Mouse (Mus musculus) C2C12 (cell line): Measurements from ENCODE around the gene Efl1.

Experiments used
- CEBPB ChIP-seq: IDR thresholded peaks from one replicate; pipeline ENCODE4 v1.6.1; 2011; ENCODE audit warnings: low read depth, mild to moderate bottlenecking, control low read depth, moderate library complexity
- CTCF ChIP-seq: IDR thresholded peaks from one replicate; pipeline ENCODE4 v1.5.1; 2011; ENCODE audit not compliant: control insufficient read depth, insufficient read depth, insufficient read length
- FOSL1 ChIP-seq: IDR thresholded peaks from one replicate; pipeline ENCODE4 v1.8.0; 2011; ENCODE audit warnings: mild to moderate bottlenecking, low read length; ENCODE audit not compliant: poor library complexity, insufficient read depth, severe bottlenecking
- MAX ChIP-seq: IDR thresholded peaks from one replicate; pipeline ENCODE4 v1.6.1; 2011; ENCODE audit warnings: mild to moderate bottlenecking, control low read depth
- MYOD1 ChIP-seq: IDR thresholded peaks from one replicate; pipeline ENCODE4 v1.6.1; 2011; ENCODE audit warnings: low read depth; ENCODE audit not compliant: control insufficient read depth, insufficient read length
- MYOG ChIP-seq: IDR thresholded peaks from one replicate; pipeline ENCODE4 v1.6.1; 2011; ENCODE audit not compliant: control insufficient read depth, insufficient read length; ENCODE audit errors: extremely low read depth
- USF1 ChIP-seq: IDR thresholded peaks from one replicate; pipeline ENCODE4 v1.6.1; 2011; ENCODE audit warnings: low read depth, mild to moderate bottlenecking, control low read depth, moderate library complexity

DNA sequence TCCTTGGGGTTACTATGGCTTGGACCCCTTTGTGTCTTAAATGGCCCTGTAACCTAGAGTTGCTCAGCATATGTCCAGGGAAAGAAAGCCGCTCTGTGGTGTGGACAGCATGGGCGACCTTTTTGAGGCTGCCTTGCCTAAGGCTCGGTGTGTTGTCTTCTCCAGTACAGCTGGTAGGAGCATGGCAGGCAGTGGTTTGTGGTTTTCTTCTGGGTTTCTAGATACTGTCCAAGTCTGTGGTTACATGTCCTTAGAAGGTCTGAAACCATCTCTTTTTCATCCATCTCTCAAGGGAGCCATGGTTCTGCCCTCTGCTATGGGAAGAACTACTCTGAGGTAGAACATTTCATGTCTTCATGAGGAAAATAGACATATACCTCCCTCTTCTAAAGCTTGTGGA is 50.6 kb downstream of the Efl1 start:
- TF ChIP-seq CEBPB (no peak), CTCF (no peak), MYOG (no peak), MAX (no peak), USF1 (no peak), FOSL1 (no peak), MYOD1 (no peak)
